ENCODE assay signal across 10 mouse cellular contexts in the genomic region with DNA sequence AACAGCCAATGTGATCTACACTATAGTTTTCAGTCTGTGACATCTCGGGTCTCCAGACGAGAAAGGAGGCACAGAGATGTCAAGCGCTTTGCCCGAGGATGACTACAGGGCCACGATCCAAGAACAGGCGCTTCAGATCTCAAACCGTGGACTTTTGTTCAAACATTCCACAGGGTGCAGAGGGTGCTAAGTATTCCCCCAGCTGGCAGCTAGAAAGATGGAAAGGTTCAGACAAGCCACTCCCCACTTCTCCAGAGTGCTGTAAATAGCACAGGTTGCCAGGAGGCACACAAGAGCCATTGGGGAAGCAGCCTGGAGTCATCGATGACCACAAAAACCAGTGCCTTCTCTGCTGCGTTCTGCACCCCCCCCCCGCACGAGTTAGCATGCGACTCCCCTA. TPM values are rescaled to one million over a fixed set of nuclear protein-coding genes. Genes with fewer than 3 reads are reported as not detected.
DNase-seq lines count a peak whose midpoint lies in the region; ATAC-seq and TF ChIP-seq lines count a peak whose summit lies in the region.
"Had no signal": no experiment of that assay in that cellular context is flagged by ENCODE, and none has a peak within 500 bp of the region (broad histone marks: within the 10 kb centered on the region; RNA-seq: fewer than 3 reads in every experiment).

No protein-coding gene starts in this region.

- peaks cover 78% of the 10 kb centered on the region for H3K4me1 ChIP-seq in heart, embryonic 13.5 days
- H3K4me1 ChIP-seq in kidney, postnatal 0 days (replicated peaks; ENCODE audit: insufficient read depth, low read length): peaks cover 36% of the 10 kb centered on the region
- H3K4me1 ChIP-seq in neural tube, embryonic 14.5 days (ENCODE audit: control insufficient read depth, insufficient read depth, low read length): peaks cover 57% of the 10 kb centered on the region
- H3K4me1 ChIP-seq in intestine, postnatal 0 days (replicated peaks; ENCODE audit: control insufficient read depth, insufficient read depth, low read length): peaks cover 5% of the 10 kb centered on the region; the same call in 1 of the 2 replicates

- 35% methylated on average over 12 of the region's 12 CpGs for WGBS in heart, embryonic 13.5 days
- WGBS in kidney, postnatal 0 days: 50% methylated on average over 12 of the region's 12 CpGs
- 44% methylated on average over 12 of the region's 12 CpGs for WGBS in neural tube, embryonic 14.5 days
- 48% methylated on average over 12 of the region's 12 CpGs for WGBS in intestine, postnatal 0 days

- peak overlapping the region; percentile 36; the same call in 1 of the 2 replicates for H3K27ac ChIP-seq in heart, embryonic 13.5 days (replicated peaks)
- no peak overlapping the region for H3K27ac ChIP-seq in kidney, postnatal 0 days
- H3K27ac ChIP-seq in neural tube, embryonic 14.5 days (ENCODE audit: low read depth, low read length): peak overlapping the region; percentile 74; the same call in 1 of the 2 replicates
- no peak overlapping the region for H3K27ac ChIP-seq in intestine, postnatal 0 days (ENCODE audit: low read depth, low read length)

- peak overlapping the region; percentile 68 for H3K9ac ChIP-seq in heart, embryonic 13.5 days
- no peak overlapping the region for H3K9ac ChIP-seq in kidney, postnatal 0 days (ENCODE audit: low read depth, low read length)
- no peak overlapping the region for H3K9ac ChIP-seq in neural tube, embryonic 14.5 days (replicated peaks; ENCODE audit: low read depth, low read length)
- H3K9ac ChIP-seq in intestine, postnatal 0 days (ENCODE audit: low read depth, low read length): no peak overlapping the region

- no peaks in the 10 kb centered on the region for H3K36me3 ChIP-seq in heart, embryonic 13.5 days
- no peaks in the 10 kb centered on the region for H3K36me3 ChIP-seq in kidney, postnatal 0 days (ENCODE audit: insufficient read depth, low read length)
- no peaks in the 10 kb centered on the region for H3K36me3 ChIP-seq in neural tube, embryonic 14.5 days (ENCODE audit: control insufficient read depth, insufficient read depth, low read length)
- H3K36me3 ChIP-seq in intestine, postnatal 0 days (ENCODE audit: control insufficient read depth, insufficient read depth): no peaks in the 10 kb centered on the region

- TF ChIP-seq CTCF in kidney, postnatal 0 days (IDR thresholded peaks at IDR 0.05; ENCODE audit: low read depth): no peak
- TF ChIP-seq CTCF in intestine, postnatal 0 days (IDR thresholded peaks at IDR 0.05; ENCODE audit: low read depth): no peak

- no peak for DNase-seq in heart, adult 9 months (ENCODE audit: low spot score in 2 of 2)
- peak; percentile 27 to 63 for DNase-seq in lung, adult 18-20 months
- DNase-seq in lung, postnatal 10 days: no peak
- no peak for DNase-seq in kidney, postnatal 0 days (ENCODE audit: low spot score)
- DNase-seq in cerebellum, adult 8-10 months: no peak
- DNase-seq: adrenal gland, adult 2 months; cerebellum, adult 11 months had no signal

- no peak overlapping the region for H3K4me3 ChIP-seq in heart, embryonic 13.5 days
- H3K4me3 ChIP-seq in kidney, postnatal 0 days (replicated peaks; ENCODE audit: low read depth, low read length): no peak overlapping the region
- H3K4me3 ChIP-seq in neural tube, embryonic 14.5 days (ENCODE audit: low read depth, low read length): peak overlapping the region; percentile 6; the same call in 1 of the 2 replicates
- H3K4me3 ChIP-seq in intestine, postnatal 0 days (ENCODE audit: low read depth, low read length): no peak overlapping the region

- no peaks in the 10 kb centered on the region for H3K9me3 ChIP-seq in heart, embryonic 13.5 days
- no peaks in the 10 kb centered on the region for H3K9me3 ChIP-seq in kidney, postnatal 0 days (replicated peaks; ENCODE audit: low read length)
- H3K9me3 ChIP-seq in neural tube, embryonic 14.5 days (ENCODE audit: control insufficient read depth, low read length): no peaks in the 10 kb centered on the region
- no peaks in the 10 kb centered on the region for H3K9me3 ChIP-seq in intestine, postnatal 0 days (ENCODE audit: control insufficient read depth)

- peak overlapping the region; percentile 59 for H3K4me2 ChIP-seq in heart, embryonic 13.5 days
- peak overlapping the region; percentile 48; the same call in 1 of the 2 replicates for H3K4me2 ChIP-seq in kidney, postnatal 0 days (ENCODE audit: low read length)
- H3K4me2 ChIP-seq in neural tube, embryonic 14.5 days (ENCODE audit: low read depth, low read length): peak overlapping the region; percentile 44; the same call in 1 of the 2 replicates
- no peak overlapping the region for H3K4me2 ChIP-seq in intestine, postnatal 0 days (replicated peaks; ENCODE audit: low read depth)

- H3K27me3 ChIP-seq in heart, embryonic 13.5 days (replicated peaks): peaks cover 84% of the 10 kb centered on the region
- H3K27me3 ChIP-seq in kidney, postnatal 0 days (ENCODE audit: insufficient read depth, low read length): no peaks in the 10 kb centered on the region
- H3K27me3 ChIP-seq in neural tube, embryonic 14.5 days (ENCODE audit: control insufficient read depth, insufficient read depth, low read length): peaks cover 12% of the 10 kb centered on the region
- peaks cover 39% of the 10 kb centered on the region for H3K27me3 ChIP-seq in intestine, postnatal 0 days (replicated peaks; ENCODE audit: control insufficient read depth, insufficient read depth, low read length)

- no peak for ATAC-seq in heart, embryonic 13.5 days (ENCODE audit: extremely low read depth, insufficient number of reproducible peaks, low FRiP score, low TSS enrichment)
- no peak for ATAC-seq in kidney, postnatal 0 days (replicated peaks; ENCODE audit: low FRiP score, low read depth)
- ATAC-seq in neural tube, embryonic 14.5 days (ENCODE audit: low read depth): no peak
- ATAC-seq in intestine, postnatal 0 days: no peak

RNA-seq across cellular contexts. Expression of gene Tcf20, which starts 28.5 kb away (rescaled TPM):
- polyA plus RNA-seq in heart, embryonic 13.5 days (2015; fragmentation: Nextera tagmentation; extraction: Ambion mirVana): 4.6 and 4.8 TPM in 2 replicates
- 5.6 and 5.8 TPM in 2 replicates for polyA plus RNA-seq in kidney, postnatal 0 days (2015; fragmentation: Nextera tagmentation; extraction: Ambion mirVana)
- polyA plus RNA-seq in neural tube, embryonic 14.5 days (2014; fragmentation: Nextera tagmentation; extraction: Ambion mirVana): 15.4 and 16.3 TPM in 2 replicates
- polyA plus RNA-seq in intestine, postnatal 0 days (2015; fragmentation: Nextera tagmentation; extraction: Ambion mirVana): 3.9 and 4.1 TPM in 2 replicates

Comparison
In these comparisons a context has a peak if more than half of its experiments do, and no peak if none do; other contexts are left out.
1. DNase-seq: peak in lung, adult 18-20 months (2 of 2); none in heart, adult 9 months (0 of 2), lung, postnatal 10 days (single experiment), kidney, postnatal 0 days (single experiment) and cerebellum, adult 8-10 months (single experiment).
2. H3K27ac ChIP-seq: peak in heart, embryonic 13.5 days (single experiment) and neural tube, embryonic 14.5 days (single experiment); none in kidney, postnatal 0 days (single experiment) and intestine, postnatal 0 days (single experiment).